Mouse (Mus musculus) ES-E14 (cell line): ENCODE data around the gene Cenps. TPM values are rescaled to one million over a fixed set of nuclear protein-coding genes. Genes with fewer than 3 reads are reported as not detected.

Experiments
- DNase-seq: peaks from one replicate; pipeline ENCODE4 v3.0.0-alpha.2; 2013; ENCODE audit warnings: low read depth, low spot score
- H3K27ac ChIP-seq: 2 replicates; pipeline ENCODE4 v1.5.1; 2012; ENCODE audit warnings: low read depth, mild to moderate bottlenecking, low read length, moderate library complexity, mixed read lengths; ENCODE audit not compliant: poor library complexity, insufficient read depth, severe bottlenecking
- H3K36me3 ChIP-seq: 2 replicates; pipeline ENCODE4 v1.6.1; 2012; ENCODE audit warnings: mild to moderate bottlenecking, low read length, moderate library complexity, mixed read lengths; ENCODE audit not compliant: control insufficient read depth, poor library complexity, insufficient read depth, severe bottlenecking
- H3K4me1 ChIP-seq, 2 experiments: fragments of 150-350 bp in 1 of 2; sonication (generic) in 1 of 2; 2 replicates each; pipeline ENCODE4 v1.6.1; 2012; ENCODE audit warnings: low read length in 2 of 2, mild to moderate bottlenecking in 1 of 2, mixed read lengths in 1 of 2; ENCODE audit not compliant: control insufficient read depth in 2 of 2, insufficient read depth in 2 of 2, poor library complexity in 1 of 2
- H3K4me3 ChIP-seq, 2 experiments: fragments of 150-350 bp in 1 of 2; sonication (generic) in 1 of 2; 2 replicates each; pipeline ENCODE4 v1.5.1; 2012; ENCODE audit warnings: low read length in 2 of 2, low read depth in 1 of 2, mild to moderate bottlenecking in 1 of 2, mixed read lengths in 1 of 2; ENCODE audit not compliant: insufficient read depth in 1 of 2, poor library complexity in 1 of 2, severe bottlenecking in 1 of 2
- H3K9ac ChIP-seq: 2 replicates; pipeline ENCODE4 v1.6.1; 2012; ENCODE audit warnings: low read depth, mild to moderate bottlenecking, low read length, mixed read lengths; ENCODE audit not compliant: poor library complexity, insufficient read depth, severe bottlenecking
- H3K9me3 ChIP-seq: fragments of 150-350 bp; sonication (generic); 2 replicates; pipeline ENCODE4 v1.6.1; 2012; ENCODE audit warnings: low read depth, mild to moderate bottlenecking, low read length; ENCODE audit not compliant: control insufficient read depth, insufficient read depth
- CHD2 ChIP-seq: IDR thresholded peaks from 2 replicates; pipeline ENCODE4 v1.6.1; 2014; ENCODE audit warnings: mild to moderate bottlenecking, low read depth, low read length, inconsistent platforms
- HCFC1 ChIP-seq: IDR thresholded peaks from 2 replicates; pipeline ENCODE4 v1.6.1; 2012; ENCODE audit warnings: low read length, inconsistent platforms, borderline replicate concordance; ENCODE audit not compliant: insufficient read depth
- MAFK ChIP-seq: IDR thresholded peaks from 2 replicates; pipeline ENCODE4 v1.6.1; 2014; ENCODE audit warnings: mild to moderate bottlenecking, low read depth, low read length, inconsistent platforms; ENCODE audit not compliant: insufficient read depth
- ZC3H11A ChIP-seq: IDR thresholded peaks from 2 replicates; pipeline ENCODE4 v1.6.1; 2012; ENCODE audit warnings: low read depth, mild to moderate bottlenecking, inconsistent platforms, low read length, borderline replicate concordance
- ZNF384 ChIP-seq: IDR thresholded peaks from 2 replicates; pipeline ENCODE4 v1.6.1; 2012; ENCODE audit warnings: low read depth, low read length, inconsistent platforms
- in situ Hi-C, 2 experiments: fragments of 600-800 bp; cut with MboI; formaldehyde crosslinking; loops; one replicate each; pipeline ENCODE4 v1.15.1; 2025; ENCODE audit warnings: low sequenced_read_pairs in 2 of 2, inconsistent platforms in 1 of 2; ENCODE audit not compliant: unreplicated experiment in 2 of 2
- total RNA-seq: library from RNA; depleted of rRNA; stranded (reverse); fragments of 300-350 nt; gene quantifications from 2 replicates; pipeline ENCODE4 v1.2.3, GENCODE M21; 2012

Cenps gene
- total RNA-seq, 1 experiment = 15.2 TPM

DNA sequence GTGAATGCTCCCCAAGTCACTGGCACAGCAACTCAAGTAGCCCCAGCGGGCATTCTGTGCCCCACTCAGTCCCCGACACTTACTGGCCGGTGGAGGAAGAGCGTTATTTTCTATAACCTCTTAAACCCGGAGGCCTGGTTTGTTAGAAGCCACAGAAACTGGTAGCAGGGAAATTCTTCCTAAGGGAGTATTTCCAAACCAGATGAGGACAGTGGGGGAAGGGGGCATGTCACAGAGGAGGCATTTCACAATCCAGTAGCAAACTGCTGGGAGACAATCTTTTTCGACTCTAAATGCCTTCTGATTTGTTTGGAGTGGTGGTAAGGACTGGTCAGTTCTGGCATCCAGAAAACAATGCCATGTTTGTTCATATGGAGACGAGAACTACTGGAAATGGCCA is 41.7 kb upstream of the Cenps start:
- H3K36me3 ChIP-seq = peaks cover 20% of the 10 kb centered on the region; the same call in 1 of the 2 replicates
- peaks cover 0 to 11% of the 10 kb centered on the region in 2 experiments; a peak in 3 of 4 replicates for H3K4me1 ChIP-seq
- H3K9me3 ChIP-seq = no peaks in the 10 kb centered on the region
- in situ Hi-C loops = no loop called here
- TF ChIP-seq CHD2 (no peak), HCFC1 (no peak), MAFK (no peak), ZC3H11A (no peak)
- H3K9ac ChIP-seq = no peak overlapping the region
- no peak overlapping the region for H3K27ac ChIP-seq
- DNase-seq = no peak
- no peak overlapping the region for H3K4me3 ChIP-seq

- H3K36me3 ChIP-seq = peaks cover 17% of the 10 kb centered on the region; the same call in 1 of the 2 replicates
- no peak overlapping the region for H3K9ac ChIP-seq
- no peaks in the 10 kb centered on the region for H3K9me3 ChIP-seq
- in situ Hi-C loops = no loop called here
- H3K27ac ChIP-seq = no peak overlapping the region
- TF ChIP-seq HCFC1 (no peak), MAFK (no peak), ZC3H11A (no peak), ZNF384 (no peak), CHD2 (no peak)
- peaks cover 0 to 11% of the 10 kb centered on the region in 2 experiments; a peak in 3 of 4 replicates for H3K4me1 ChIP-seq
- no peak overlapping the region for H3K4me3 ChIP-seq
- no peak for DNase-seq
Measured at GRCm38 (mm10) chr4:149178328-149178727, 40.9 kb upstream of the Cenps start.

- in situ Hi-C loops = no loop called here
- Histone ChIP-seq H3K4me3 (no peak overlapping the region), H3K4me1 (peaks cover 2 to 17% of the 10 kb centered on the region in 2 experiments), H3K9me3 (no peaks in the 10 kb centered on the region), H3K9ac (no peak overlapping the region), H3K27ac (no peak overlapping the region), H3K36me3 (peaks cover 11% of the 10 kb centered on the region; the same call in 1 of the 2 replicates)
- no peak for DNase-seq
- TF ChIP-seq ZNF384 = no peak
- no peak for TF ChIP-seq HCFC1
- TF ChIP-seq ZC3H11A = no peak
- TF ChIP-seq CHD2 = no peak
- no peak for TF ChIP-seq MAFK
Measured at GRCm38 (mm10) chr4:149177046-149177445, 39.6 kb upstream of the Cenps start.

GRCm38 (mm10) chr4:149176645-149177044 is 39.2 kb upstream of the Cenps start:
- in situ Hi-C loops = no loop called here
- DNase-seq = no peak
- Histone ChIP-seq H3K27ac (no peak overlapping the region), H3K4me3 (no peak overlapping the region), H3K9me3 (no peaks in the 10 kb centered on the region), H3K4me1 (peaks cover 4 to 19% of the 10 kb centered on the region in 2 experiments), H3K9ac (no peak overlapping the region), H3K36me3 (peaks cover 8% of the 10 kb centered on the region; the same call in 1 of the 2 replicates)
- TF ChIP-seq HCFC1 (no peak), MAFK (no peak), ZNF384 (no peak), CHD2 (no peak), ZC3H11A (no peak)

GRCm38 (mm10) chr4:149173661-149174060 is 36.2 kb upstream of the Cenps start:
- peaks cover 7 to 24% of the 10 kb centered on the region in 2 experiments for H3K4me1 ChIP-seq
- H3K4me3 ChIP-seq = no peak overlapping the region
- no peaks in the 10 kb centered on the region for H3K9me3 ChIP-seq
- DNase-seq = no peak
- H3K36me3 ChIP-seq = no peaks in the 10 kb centered on the region; the same call in 1 of the 2 replicates
- TF ChIP-seq ZNF384 (no peak), HCFC1 (no peak), ZC3H11A (no peak), MAFK (no peak), CHD2 (no peak)
- no peak overlapping the region for H3K9ac ChIP-seq
- in situ Hi-C loops = no loop called here
- H3K27ac ChIP-seq = no peak overlapping the region
